Mouse (Mus musculus) CH12.LX (cell line): ENCODE results near the gene Fam172a. TPM values are rescaled to one million over a fixed set of nuclear protein-coding genes. Genes with fewer than 3 reads are reported as not detected.

Experiments
- DNase-seq: peaks from one replicate; pipeline ENCODE4 v3.0.0-alpha.2; 2013; ENCODE audit errors: extremely low read depth
- H3K27ac ChIP-seq: 2 replicates; pipeline ENCODE4 v1.5.1; 2012; ENCODE audit warnings: low read depth, mild to moderate bottlenecking, control low read depth, moderate library complexity; ENCODE audit not compliant: insufficient read depth
- H3K27me3 ChIP-seq: replicated peaks from 2 replicates; pipeline ENCODE3; 2012; ENCODE audit warnings: inconsistent platforms
- H3K36me3 ChIP-seq, 2 experiments: replicated peaks in 1 of 2; 2 replicates each; pipeline versions ENCODE3 to v1.6.1; 2012; ENCODE audit warnings: inconsistent platforms in 1 of 2, low read length in 1 of 2, mild to moderate bottlenecking in 1 of 2, mixed read lengths in 1 of 2, moderate library complexity in 1 of 2; ENCODE audit not compliant: control insufficient read depth in 1 of 2, insufficient read depth in 1 of 2
- H3K4me1 ChIP-seq, 2 experiments: 2 replicates each; pipeline ENCODE4 v1.6.1; 2012; ENCODE audit warnings: inconsistent platforms in 1 of 2, moderate library complexity in 1 of 2; ENCODE audit not compliant: insufficient read depth in 2 of 2, control insufficient read depth in 1 of 2
- H3K4me2 ChIP-seq: 2 replicates; pipeline ENCODE4 v1.6.1; 2012; ENCODE audit warnings: low read depth, mild to moderate bottlenecking, control low read depth; ENCODE audit not compliant: poor library complexity, insufficient read depth, severe bottlenecking
- H3K4me3 ChIP-seq, 3 experiments: fragments of 150-350 bp in 1 of 3; sonication (generic) in 1 of 3; replicated peaks in 1 of 3; 2 replicates each; pipeline versions ENCODE3 to v1.5.1; 2011 to 2012; ENCODE audit warnings: low read depth in 2 of 3, low read length in 2 of 3, mild to moderate bottlenecking in 2 of 3, moderate library complexity in 2 of 3, control low read depth in 1 of 3, improper control_type of control experiment in 1 of 3, inconsistent platforms in 1 of 3, mixed read lengths in 1 of 3; ENCODE audit not compliant: poor library complexity in 1 of 3
- H3K79me2 ChIP-seq: replicated peaks from 2 replicates; pipeline ENCODE4 v1.6.1; 2012; ENCODE audit warnings: mild to moderate bottlenecking, moderate library complexity; ENCODE audit not compliant: control insufficient read depth, poor library complexity, insufficient read depth, severe bottlenecking; ENCODE audit errors: extremely low read depth
- H3K9ac ChIP-seq: 2 replicates; pipeline ENCODE4 v1.6.1; 2012; ENCODE audit warnings: low read depth, mild to moderate bottlenecking, control low read depth, moderate library complexity; ENCODE audit not compliant: insufficient read depth
- H3K9me3 ChIP-seq: replicated peaks from 2 replicates; pipeline ENCODE3; 2012; ENCODE audit warnings: low read length, inconsistent platforms, mixed read lengths
- CHD1 ChIP-seq: IDR thresholded peaks from 2 replicates; pipeline ENCODE4 v1.6.1; 2012; ENCODE audit warnings: low read depth, low read length, improper control_type of control experiment, inconsistent platforms
- CHD2 ChIP-seq: IDR thresholded peaks from 2 replicates; pipeline ENCODE4 v1.6.1; 2011; ENCODE audit warnings: low read length, improper control_type of control experiment
- CTCF ChIP-seq, 2 experiments: IDR thresholded peaks in 1 of 2; conservative IDR thresholded peaks in 1 of 2; 2 replicates each; pipeline ENCODE4 v1.5.1; 2011 to 2012; ENCODE audit warnings: low read depth in 2 of 2, low read length in 2 of 2, improper control_type of control experiment in 1 of 2, inconsistent platforms in 1 of 2, mild to moderate bottlenecking in 1 of 2, moderate library complexity in 1 of 2
- E2F4 ChIP-seq: IDR thresholded peaks from 2 replicates; pipeline ENCODE4 v1.6.1; 2011; ENCODE audit warnings: low read depth, low read length, improper control_type of control experiment; ENCODE audit not compliant: insufficient replicate concordance
- EP300 ChIP-seq: IDR thresholded peaks from 2 replicates; pipeline ENCODE4 v1.6.1; 2011; ENCODE audit warnings: low read length, improper control_type of control experiment
- ETS1 ChIP-seq: conservative IDR thresholded peaks from 2 replicates; pipeline ENCODE4 v1.6.1; 2012; ENCODE audit warnings: low read depth, mild to moderate bottlenecking, inconsistent platforms, low read length, improper control_type of control experiment, moderate library complexity
- HCFC1 ChIP-seq: IDR thresholded peaks from 2 replicates; pipeline ENCODE4 v1.6.1; 2012; ENCODE audit warnings: low read depth, mild to moderate bottlenecking, inconsistent platforms, low read length, improper control_type of control experiment
- JUN ChIP-seq: IDR thresholded peaks from 2 replicates; pipeline ENCODE4 v1.6.1; 2011; ENCODE audit warnings: low read depth, mild to moderate bottlenecking, low read length, improper control_type of control experiment, moderate library complexity; ENCODE audit not compliant: insufficient read depth
- MEF2A ChIP-seq: IDR thresholded peaks from 2 replicates; pipeline ENCODE4 v1.6.1; 2014; ENCODE audit warnings: low read depth, mild to moderate bottlenecking, inconsistent platforms, low read length, improper control_type of control experiment, borderline replicate concordance
- NELFE ChIP-seq: IDR thresholded peaks from 2 replicates; pipeline ENCODE4 v1.6.1; 2011; ENCODE audit warnings: low read depth, low read length, improper control_type of control experiment
- NRF1 ChIP-seq: IDR thresholded peaks from 2 replicates; pipeline ENCODE4 v1.6.1; 2014; ENCODE audit warnings: low read depth, mild to moderate bottlenecking, inconsistent platforms, low read length, improper control_type of control experiment, moderate library complexity
- POLR2A ChIP-seq: IDR thresholded peaks from 2 replicates; pipeline ENCODE4 v1.6.1; 2011; ENCODE audit warnings: low read depth, mild to moderate bottlenecking, improper control_type of control experiment, low read length
- POLR2AphosphoS2 ChIP-seq: IDR thresholded peaks from 2 replicates; pipeline ENCODE4 v1.6.1; 2011; ENCODE audit warnings: low read depth, low read length, improper control_type of control experiment
- RAD21 ChIP-seq: IDR thresholded peaks from 2 replicates; pipeline ENCODE4 v1.6.1; 2011; ENCODE audit warnings: low read depth, mild to moderate bottlenecking, low read length, improper control_type of control experiment, moderate library complexity
- RCOR1 ChIP-seq: conservative IDR thresholded peaks from 2 replicates; pipeline ENCODE4 v1.6.1; 2012; ENCODE audit warnings: low read depth, mild to moderate bottlenecking, inconsistent platforms, low read length, improper control_type of control experiment
- SIN3A ChIP-seq: IDR thresholded peaks from 2 replicates; pipeline ENCODE4 v1.6.1; 2012; ENCODE audit warnings: low read length, improper control_type of control experiment, inconsistent platforms
- SMC3 ChIP-seq: IDR thresholded peaks from 2 replicates; pipeline ENCODE4 v1.6.1; 2011; ENCODE audit warnings: low read depth, low read length, improper control_type of control experiment
- UBTF ChIP-seq: IDR thresholded peaks from 2 replicates; pipeline ENCODE4 v1.6.1; 2012; ENCODE audit warnings: low read depth, mild to moderate bottlenecking, inconsistent platforms, low read length, improper control_type of control experiment, moderate library complexity
- USF1 ChIP-seq: IDR thresholded peaks from 2 replicates; pipeline ENCODE4 v1.6.1; 2014; ENCODE audit warnings: low read depth, mild to moderate bottlenecking, inconsistent platforms, low read length, improper control_type of control experiment
- USF2 ChIP-seq: conservative IDR thresholded peaks from 2 replicates; pipeline ENCODE4 v1.6.1; 2011; ENCODE audit warnings: low read depth, low read length, improper control_type of control experiment
- ZKSCAN1 ChIP-seq: IDR thresholded peaks from 2 replicates; pipeline ENCODE4 v1.6.1; 2012; ENCODE audit warnings: low read depth, inconsistent platforms, low read length, improper control_type of control experiment, borderline replicate concordance
- ZMIZ1 ChIP-seq: IDR thresholded peaks from 2 replicates; pipeline ENCODE4 v1.6.1; 2012; ENCODE audit warnings: low read depth, mild to moderate bottlenecking, inconsistent platforms, low read length, improper control_type of control experiment
- ZNF384 ChIP-seq: IDR thresholded peaks from 2 replicates; pipeline ENCODE4 v1.6.1; 2012; ENCODE audit warnings: low read depth, low read length, improper control_type of control experiment, inconsistent platforms
- dilution Hi-C: fragments of 300-500 bp; cut with MboI; formaldehyde crosslinking; loops from 2 replicates; pipeline ENCODE4 v1.14.3; 2020; ENCODE audit warnings: low sequenced_read_pairs; ENCODE audit not compliant: extremely low pct_unique_long_range_greater_than_20kb, extremely low pct_ligation_motif_present
- in situ Hi-C: fragments of 300-500 bp; cut with MboI; formaldehyde crosslinking; loops from 3 replicates; pipeline ENCODE4 v1.14.3; 2019; ENCODE audit warnings: low sequenced_read_pairs, low pct_ligation_motif_present, low pct_unique_long_range_greater_than_20kb, mixed read lengths
- polyA plus RNA-seq: library from polyadenylated mRNA; unstranded; fragments of >175 nt; gene quantifications from 2 replicates; pipeline ENCODE4 v1.2.1, GENCODE M21; 2012; ENCODE audit warnings: low read depth; ENCODE audit not compliant: insufficient read length
- total RNA-seq, 2 experiments: library from RNA; depleted of rRNA; stranded (reverse); fragments of 300-350 nt in 1 of 2; fragments of >200 nt in 1 of 2; gene quantifications; 2 replicates each; pipeline ENCODE4 v1.2.3; 2012 to 2014

Fam172a gene
- total and polyA plus RNA-seq, 3 experiments: 12.2 to 24.7 (median 16.9) TPM

- Histone ChIP-seq H3K36me3 (no peaks in the 10 kb centered on the region), H3K4me2 (no peak overlapping the region), H3K79me2 (no peaks in the 10 kb centered on the region), H3K9me3 (peaks cover 13% of the 10 kb centered on the region), H3K27me3 (no peaks in the 10 kb centered on the region), H3K4me1 (no peaks in the 10 kb centered on the region), H3K27ac (no peak overlapping the region), H3K9ac (no peak overlapping the region), H3K4me3 (no peak overlapping the region)
- in situ Hi-C loops: loop anchor here (25.0 kb wide), 2 partner anchors 206 to 1231 kb away; no protein-coding TSS in a partner anchor
- TF ChIP-seq HCFC1 (no peak), EP300 (no peak), RCOR1 (no peak), CHD1 (no peak), ZMIZ1 (no peak), POLR2AphosphoS2 (no peak), USF2 (no peak), NRF1 (no peak), ETS1 (no peak), CHD2 (no peak), USF1 (no peak), RAD21 (no peak), CTCF (conservative IDR thresholded peaks at IDR 0.05 in 1 of 2, IDR thresholded peaks at IDR 0.05 in 1 of 2; ENCODE audit: low read depth in 2 of 2, low read length in 2 of 2) (no peak), ZKSCAN1 (no peak), MEF2A (no peak), SIN3A (no peak)
- no peak for DNase-seq
- dilution Hi-C loops: no loop called here
These were observed 491.4 kb downstream of the Fam172a start for GRCm38 (mm10) chr13:78193211-78193610.

GRCm38 (mm10) chr13:78194135-78194849 is 492.5 kb downstream of the Fam172a start:
- H3K9me3 ChIP-seq: peaks cover 15% of the 10 kb centered on the region
- H3K36me3 ChIP-seq: no peaks in the 10 kb centered on the region
- H3K4me2 ChIP-seq: no peak overlapping the region
- in situ Hi-C loops: loop anchor here (25.0 kb wide), 2 partner anchors 207 to 1232 kb away; no protein-coding TSS in a partner anchor
- H3K27ac ChIP-seq: no peak overlapping the region
- TF ChIP-seq NELFE: no peak
- no peak for TF ChIP-seq JUN
- TF ChIP-seq UBTF: no peak
- TF ChIP-seq E2F4: no peak
- no peak for TF ChIP-seq ZNF384
- TF ChIP-seq CTCF (conservative IDR thresholded peaks at IDR 0.05 in 1 of 2, IDR thresholded peaks at IDR 0.05 in 1 of 2; ENCODE audit: low read depth in 2 of 2, low read length in 2 of 2): no peak
- TF ChIP-seq HCFC1: no peak
- TF ChIP-seq POLR2A: no peak
- no peak for TF ChIP-seq ZKSCAN1
- TF ChIP-seq SMC3: no peak
- H3K4me1 ChIP-seq: no peaks in the 10 kb centered on the region
- no peaks in the 10 kb centered on the region for H3K79me2 ChIP-seq
- H3K4me3 ChIP-seq: no peak overlapping the region
- H3K9ac ChIP-seq: no peak overlapping the region
- DNase-seq: no peak
- dilution Hi-C loops: no loop called here
- no peaks in the 10 kb centered on the region for H3K27me3 ChIP-seq
